Mouse (Mus musculus) forebrain, embryonic 15.5 days (tissue): ENCODE data around the gene Rnaseh2a. TPM values are rescaled to one million over a fixed set of nuclear protein-coding genes. Genes with fewer than 3 reads are reported as not detected.

Experiments used
- ATAC-seq: fragments of 200-750 bp; cut with Nextera tagmentation; replicated peaks from 2 replicates; pipeline ENCODE4 v1.8.0; 2017; ENCODE audit warnings: mild to moderate bottlenecking, moderate TSS enrichment, moderate library complexity
- H3K27ac ChIP-seq: fragments of 300-500 bp; sonication (generic); replicated peaks from 2 replicates; pipeline ENCODE4 v1.5.1; 2015; ENCODE audit warnings: mild to moderate bottlenecking, inconsistent platforms
- H3K27me3 ChIP-seq: fragments of 300-500 bp; sonication (generic); 2 replicates; pipeline ENCODE4 v1.6.1; 2015; ENCODE audit warnings: inconsistent platforms
- H3K36me3 ChIP-seq: fragments of 300-500 bp; sonication (generic); 2 replicates; pipeline ENCODE4 v1.6.1; 2015; ENCODE audit warnings: mild to moderate bottlenecking, inconsistent platforms
- H3K4me1 ChIP-seq: fragments of 300-500 bp; sonication (generic); 2 replicates; pipeline ENCODE4 v1.6.1; 2015; ENCODE audit warnings: inconsistent platforms
- H3K4me2 ChIP-seq: fragments of 300-500 bp; sonication (generic); replicated peaks from 2 replicates; pipeline ENCODE4 v1.6.1; 2015; ENCODE audit warnings: mild to moderate bottlenecking, inconsistent platforms
- H3K4me3 ChIP-seq: fragments of 300-500 bp; sonication (generic); 2 replicates; pipeline ENCODE4 v1.5.1; 2015; ENCODE audit warnings: mild to moderate bottlenecking, inconsistent platforms
- H3K9ac ChIP-seq: fragments of 300-500 bp; sonication (generic); replicated peaks from 2 replicates; pipeline ENCODE4 v1.6.1; 2015; ENCODE audit warnings: mild to moderate bottlenecking, inconsistent platforms
- H3K9me3 ChIP-seq: fragments of 300-500 bp; sonication (generic); 2 replicates; pipeline ENCODE4 v1.6.1; 2016; ENCODE audit warnings: inconsistent platforms
- WGBS: fragments of 180-500 bp; shearing (Covaris S2); methylation state at CpG from one replicate; pipeline ENCODE4 v1.1.7; 2015; ENCODE audit warnings: mixed read lengths; 5-methylcytosine and 5-hydroxymethylcytosine counted together
- microRNA-seq: library from miRNA; unstranded; fragments of <30 nt; microRNA quantifications from one replicate; pipeline ENCODE4, GENCODE M21; 2016
- polyA plus RNA-seq: library from polyadenylated mRNA; unstranded; fragments of >200 nt; fragmentation: Nextera tagmentation; extraction: Ambion mirVana; gene quantifications from 2 replicates; pipeline ENCODE4 v1.2.1, GENCODE M21; 2015

The Rnaseh2a gene
- polyA plus RNA-seq, 1 experiment from 2014 or later: 98.5 TPM

DNA sequence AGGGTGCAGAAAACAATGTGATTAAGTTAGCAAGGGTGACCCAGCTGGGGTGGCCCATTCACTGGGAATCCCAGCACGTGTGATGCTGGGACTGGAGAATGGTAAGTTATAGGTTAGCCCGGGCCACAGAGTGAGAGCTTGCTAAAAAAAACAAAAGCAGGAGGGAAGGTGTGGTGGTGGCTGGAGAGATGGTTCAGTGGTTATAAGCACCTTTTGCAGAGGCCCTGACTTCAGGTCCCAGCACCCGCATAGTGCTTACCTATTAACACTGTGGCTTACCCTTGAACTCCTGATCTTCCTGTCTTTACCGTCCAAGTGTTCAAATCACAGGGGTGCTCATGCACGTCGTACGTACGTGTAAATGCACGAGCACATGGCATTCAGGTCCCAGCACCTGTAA, 62.5 kb downstream of the Rnaseh2a start:
- H3K9ac ChIP-seq: no peak overlapping the region
- H3K4me3 ChIP-seq: no peak overlapping the region
- peaks cover 19% of the 10 kb centered on the region for H3K4me1 ChIP-seq
- H3K9me3 ChIP-seq: no peaks in the 10 kb centered on the region
- peaks cover 4% of the 10 kb centered on the region; the same call in 1 of the 2 replicates for H3K27me3 ChIP-seq
- no peak overlapping the region for H3K27ac ChIP-seq
- no peak for ATAC-seq
- no peak overlapping the region for H3K4me2 ChIP-seq
- peaks cover 22% of the 10 kb centered on the region for H3K36me3 ChIP-seq
- 92% methylated on average over 9 of the region's 9 CpGs for WGBS

Small RNAs within 50 kb of the gene (microRNA-seq; reads per million reads assigned to microRNA genes)
- gene Gm24197: not detected

Other genes with a start within 250 kb of the Rnaseh2a start
- 2.7 TPM in 2 replicates for gene G430095P16Rik, start 246.8 kb downstream of the Rnaseh2a start, polyA plus RNA-seq
- 413 and 445 TPM in 2 replicates for gene Nfix, start 169.4 kb downstream of the Rnaseh2a start, polyA plus RNA-seq
- 8.1 and 8.9 TPM in 2 replicates for gene Dand5, start 146.9 kb downstream of the Rnaseh2a start, polyA plus RNA-seq
- 36.3 and 39.9 TPM in 2 replicates for gene Gadd45gip1, start 138.2 kb downstream of the Rnaseh2a start, polyA plus RNA-seq
- 82.1 and 85.1 TPM in 2 replicates for gene Rad23a, start 129.1 kb downstream of the Rnaseh2a start, polyA plus RNA-seq
- 559 and 575 TPM in 2 replicates for gene Calr, start 122.8 kb downstream of the Rnaseh2a start, polyA plus RNA-seq
- gene Farsa, start 112.8 kb downstream of the Rnaseh2a start, polyA plus RNA-seq: 122 and 127 TPM in 2 replicates
- 55.0 and 64.4 TPM in 2 replicates for gene Syce2, start 97.7 kb downstream of the Rnaseh2a start, polyA plus RNA-seq
- 36.2 and 37.4 TPM in 2 replicates for gene Gcdh, start 75.8 kb downstream of the Rnaseh2a start, polyA plus RNA-seq
- 0.75 and 0.87 TPM in 2 replicates for gene Klf1, start 67.8 kb downstream of the Rnaseh2a start, polyA plus RNA-seq
- 5.6 TPM in 2 replicates for gene Dnase2a, start 61.2 kb downstream of the Rnaseh2a start, polyA plus RNA-seq
- 48.3 and 52.5 TPM in 2 replicates for gene Mast1, start 32.4 kb downstream of the Rnaseh2a start, polyA plus RNA-seq
- 2.0 and 2.3 TPM in 2 replicates for gene Rtbdn, start 22.8 kb downstream of the Rnaseh2a start, polyA plus RNA-seq
- gene Gm49661, start 334 bp downstream of the Rnaseh2a start, polyA plus RNA-seq: not detected in 2 replicates
- 1,445 and 1,467 TPM in 2 replicates for gene Prdx2, start 180 bp downstream of the Rnaseh2a start, polyA plus RNA-seq
- 7.6 TPM in 2 replicates for gene Junb, start 9.0 kb upstream of the Rnaseh2a start, polyA plus RNA-seq
- 28.0 and 29.7 TPM in 2 replicates for gene Hook2, start 20.8 kb upstream of the Rnaseh2a start, polyA plus RNA-seq
- not detected in 2 replicates for gene Best2, start 44.8 kb upstream of the Rnaseh2a start, polyA plus RNA-seq
- gene Asna1, start 55.5 kb upstream of the Rnaseh2a start, polyA plus RNA-seq: 152 and 154 TPM in 2 replicates
- 141 and 150 TPM in 2 replicates for gene Trir, start 57.1 kb upstream of the Rnaseh2a start, polyA plus RNA-seq
- 57.9 and 64.1 TPM in 2 replicates for gene Tnpo2, start 67.1 kb upstream of the Rnaseh2a start, polyA plus RNA-seq
- 63.0 and 67.1 TPM in 2 replicates for gene Fbxw9, start 90.3 kb upstream of the Rnaseh2a start, polyA plus RNA-seq
- 1.2 and 2.0 TPM in 2 replicates for gene Gm5741, start 98.2 kb upstream of the Rnaseh2a start, polyA plus RNA-seq
- 91.4 and 92.3 TPM in 2 replicates for gene Dhps, start 102.0 kb upstream of the Rnaseh2a start, polyA plus RNA-seq
- 120 and 132 TPM in 2 replicates for gene Wdr83os, start 111.0 kb upstream of the Rnaseh2a start, polyA plus RNA-seq
- 62.1 and 62.3 TPM in 2 replicates for gene Wdr83, start 111.5 kb upstream of the Rnaseh2a start, polyA plus RNA-seq
- 16.9 and 17.0 TPM in 2 replicates for gene Man2b1, start 113.5 kb upstream of the Rnaseh2a start, polyA plus RNA-seq
- gene Zfp791, start 153.3 kb upstream of the Rnaseh2a start, polyA plus RNA-seq: 3.8 and 4.1 TPM in 2 replicates
- gene Cks1brt, start 182.2 kb upstream of the Rnaseh2a start, polyA plus RNA-seq: not detected in 2 replicates